Mouse (Mus musculus): ENCODE data around the gene Gpr37.

Gpr37 gene

GRCm38 (mm10) chr6:25690629-25691028 lies at the start of gene Gpr37:
TSS of gene Gpr37 (minus strand) at chr6:25690729.
- no peak for DNase-seq (ENCODE audit: low spot score)

- DNase-seq (ENCODE audit: low spot score): no peak
Observed at GRCm38 (mm10) chr6:25736533-25736932, 46.0 kb upstream of the Gpr37 start.

GRCm38 (mm10) chr6:25726560-25726959 lies 36.0 kb upstream of the Gpr37 start:
- no peak for DNase-seq (ENCODE audit: low spot score)

GRCm38 (mm10) chr6:25710601-25711000 lies 20.1 kb upstream of the Gpr37 start:
- DNase-seq (ENCODE audit: low spot score): no peak

GRCm38 (mm10) chr6:25709250-25709895 lies 18.8 kb upstream of the Gpr37 start:
- DNase-seq (ENCODE audit: low spot score): peak; percentile 61

GRCm38 (mm10) chr6:25699956-25700355 lies 9.4 kb upstream of the Gpr37 start:
- no peak for DNase-seq (ENCODE audit: low spot score)

- DNase-seq (ENCODE audit: low spot score): peak; percentile 78
Observed at GRCm38 (mm10) chr6:25690284-25690605, 284 bp downstream of the Gpr37 start.

- peak; percentile 74 for DNase-seq (ENCODE audit: low spot score)
Observed at GRCm38 (mm10) chr6:25689520-25690283, 827 bp downstream of the Gpr37 start.

- DNase-seq (ENCODE audit: low spot score): no peak
Observed at GRCm38 (mm10) chr6:25688927-25689519, 1.5 kb downstream of the Gpr37 start.

GRCm38 (mm10) chr6:25686760-25687200 lies 3.7 kb downstream of the Gpr37 start:
- DNase-seq (ENCODE audit: low spot score): no peak

- DNase-seq (ENCODE audit: low spot score): no peak
Observed at GRCm38 (mm10) chr6:25684391-25684790, 6.1 kb downstream of the Gpr37 start.

- DNase-seq (ENCODE audit: low spot score): no peak
Observed at GRCm38 (mm10) chr6:25675111-25675510, 15.4 kb downstream of the Gpr37 start.

GRCm38 (mm10) chr6:25673801-25674200 lies 16.7 kb downstream of the Gpr37 start:
- no peak for DNase-seq (ENCODE audit: low spot score)

GRCm38 (mm10) chr6:25670150-25670549 lies 20.4 kb downstream of the Gpr37 start:
- no peak for DNase-seq (ENCODE audit: low spot score)

GRCm38 (mm10) chr6:25663942-25664341 lies 26.6 kb downstream of the Gpr37 start:
- no peak for DNase-seq (ENCODE audit: low spot score)

GRCm38 (mm10) chr6:25659924-25660675 lies 30.4 kb downstream of the Gpr37 start:
- DNase-seq (ENCODE audit: low spot score): no peak
